ENCODE assay signal across 23 mouse cellular contexts in genomic region chr6:91265616-91266015, GRCm38 (mm10). TPM values are rescaled to one million over a fixed set of nuclear protein-coding genes. Genes with fewer than 3 reads are reported as not detected.
DNase-seq lines count a peak whose midpoint lies in the region; ATAC-seq lines count a peak whose summit lies in the region.
"Had no signal": no experiment of that assay in that cellular context is flagged by ENCODE, and none has a peak within 500 bp of the region (broad histone marks: within the 10 kb centered on the region; RNA-seq: fewer than 3 reads in every experiment).

No protein-coding gene starts in this region.

- H3K9ac ChIP-seq in forebrain, embryonic 11.5 days (ENCODE audit: low read length) = no peak overlapping the region
- no peak overlapping the region for H3K9ac ChIP-seq in hindbrain, embryonic 11.5 days (ENCODE audit: low read depth, low read length)
- H3K9ac ChIP-seq: heart, embryonic 13.5 days; intestine, embryonic 15.5 days; liver, postnatal 0 days had no signal

- intact Hi-C loops in left cerebral cortex, postnatal 4 days (cut with DNase I) = no loop called here

- 0 out of 2 replicates have a peak, but pooled peaks cover 3% of the 10 kb centered on the region for H3K36me3 ChIP-seq in forebrain, embryonic 10.5 days (replicated peaks)
- no peaks in the 10 kb centered on the region for H3K36me3 ChIP-seq in forebrain, embryonic 11.5 days (ENCODE audit: control insufficient read depth, insufficient read depth, low read length)
- no peaks in the 10 kb centered on the region for H3K36me3 ChIP-seq in hindbrain, embryonic 10.5 days
- no peaks in the 10 kb centered on the region for H3K36me3 ChIP-seq in hindbrain, embryonic 11.5 days (ENCODE audit: control insufficient read depth, insufficient read depth, low read length)
- H3K36me3 ChIP-seq: intestine, embryonic 15.5 days had no signal

- no peak overlapping the region for H3K4me3 ChIP-seq in forebrain, embryonic 10.5 days
- no peak overlapping the region for H3K4me3 ChIP-seq in forebrain, embryonic 11.5 days (ENCODE audit: low read depth, low read length)
- H3K4me3 ChIP-seq in hindbrain, embryonic 10.5 days = no peak overlapping the region
- H3K4me3 ChIP-seq in hindbrain, embryonic 11.5 days (ENCODE audit: low read depth, low read length) = no peak overlapping the region
- H3K4me3 ChIP-seq: heart, embryonic 13.5 days; intestine, embryonic 15.5 days; left cerebral cortex, adult 2 months; limb, embryonic 10.5 days had no signal

- H3K4me1 ChIP-seq in forebrain, embryonic 10.5 days = peaks cover 27% of the 10 kb centered on the region
- peaks cover 7% of the 10 kb centered on the region; the same call in 1 of the 2 replicates for H3K4me1 ChIP-seq in forebrain, embryonic 11.5 days (replicated peaks; ENCODE audit: control insufficient read depth, insufficient read depth, low read length)
- peaks cover 24% of the 10 kb centered on the region for H3K4me1 ChIP-seq in hindbrain, embryonic 10.5 days (replicated peaks)
- 0 out of 2 replicates have a peak, but pooled peaks cover 3% of the 10 kb centered on the region for H3K4me1 ChIP-seq in hindbrain, embryonic 11.5 days (replicated peaks; ENCODE audit: control insufficient read depth, insufficient read depth, low read length)
- H3K4me1 ChIP-seq: heart, embryonic 13.5 days had no signal

- H3K27ac ChIP-seq in forebrain, embryonic 10.5 days = peak overlapping the region; percentile 61; the same call in 1 of the 2 replicates
- H3K27ac ChIP-seq in forebrain, embryonic 11.5 days (ENCODE audit: low read depth, low read length) = no peak overlapping the region
- H3K27ac ChIP-seq in hindbrain, embryonic 10.5 days = peak overlapping the region; percentile 31; the same call in 1 of the 2 replicates
- H3K27ac ChIP-seq in hindbrain, embryonic 11.5 days (ENCODE audit: low read depth, low read length) = no peak overlapping the region
- H3K27ac ChIP-seq: heart, embryonic 13.5 days; intestine, embryonic 15.5 days; left cerebral cortex, adult 2 months had no signal

- no peaks in the 10 kb centered on the region for H3K27me3 ChIP-seq in forebrain, embryonic 10.5 days (ENCODE audit: poor library complexity, severe bottlenecking)
- H3K27me3 ChIP-seq in forebrain, embryonic 11.5 days (ENCODE audit: control insufficient read depth, insufficient read depth, low read length) = no peaks in the 10 kb centered on the region
- no peaks in the 10 kb centered on the region for H3K27me3 ChIP-seq in hindbrain, embryonic 10.5 days (ENCODE audit: insufficient read depth, poor library complexity, severe bottlenecking)
- H3K27me3 ChIP-seq in hindbrain, embryonic 11.5 days (ENCODE audit: control insufficient read depth, insufficient read depth, low read length) = no peaks in the 10 kb centered on the region
- H3K27me3 ChIP-seq: intestine, embryonic 15.5 days had no signal

- H3K4me2 ChIP-seq in forebrain, embryonic 11.5 days (ENCODE audit: low read depth, low read length, severe bottlenecking) = no peak overlapping the region
- no peak overlapping the region for H3K4me2 ChIP-seq in hindbrain, embryonic 11.5 days (replicated peaks; ENCODE audit: low read depth, low read length)
- H3K4me2 ChIP-seq: heart, embryonic 13.5 days; intestine, embryonic 15.5 days had no signal

- no peak for ATAC-seq in forebrain, embryonic 11.5 days (replicated peaks; ENCODE audit: low FRiP score)
- ATAC-seq in hindbrain, embryonic 11.5 days (ENCODE audit: low FRiP score) = no peak
- ATAC-seq: intestine, embryonic 15.5 days; liver, postnatal 0 days had no signal

- no peak for DNase-seq in forebrain, embryonic 10.5 days (ENCODE audit: extremely low spot score, low spot score)
- no peak for DNase-seq in forebrain, embryonic 11.5 days (ENCODE audit: low spot score)
- DNase-seq in hindbrain, embryonic 10.5 days (ENCODE audit: low spot score) = no peak
- no peak for DNase-seq in hindbrain, embryonic 11.5 days (ENCODE audit: low spot score)
- DNase-seq in A20 (ENCODE audit: low read depth, low spot score) = peak; percentile 63
- DNase-seq in thymus, postnatal 14 days = peak; percentile 70
- DNase-seq in embryo, embryonic 9.5 days (ENCODE audit: extremely low spot score) = no peak
- no peak for DNase-seq in left cerebral cortex, postnatal 4 days
- DNase-seq: adrenal gland, postnatal 25 days; cerebellum, adult 11 months; cerebellum, postnatal 14 days; heart, postnatal 4 days; kidney, adult 9 months; kidney, postnatal 36 days; layer of hippocampus, adult 9-11 months; liver, postnatal 0 days; lung, postnatal 10 days; right cerebral cortex, adult 18-20 months had no signal

- 83% methylated on average over 12 of the region's 12 CpGs for WGBS in forebrain, embryonic 10.5 days
- 77% methylated on average over 12 of the region's 12 CpGs for WGBS in forebrain, embryonic 11.5 days
- 89% methylated on average over 12 of the region's 12 CpGs for WGBS in hindbrain, embryonic 10.5 days
- 84% methylated on average over 12 of the region's 12 CpGs for WGBS in hindbrain, embryonic 11.5 days

- H3K9me3 ChIP-seq in forebrain, embryonic 10.5 days = no peaks in the 10 kb centered on the region
- H3K9me3 ChIP-seq in forebrain, embryonic 11.5 days (ENCODE audit: control insufficient read depth, low read length) = no peaks in the 10 kb centered on the region
- no peaks in the 10 kb centered on the region for H3K9me3 ChIP-seq in hindbrain, embryonic 10.5 days
- H3K9me3 ChIP-seq in hindbrain, embryonic 11.5 days (ENCODE audit: control insufficient read depth, low read length) = no peaks in the 10 kb centered on the region
- H3K9me3 ChIP-seq: heart, embryonic 13.5 days; intestine, embryonic 15.5 days; limb, embryonic 10.5 days had no signal

RNA-seq across cellular contexts. Expression of gene Fbln2, which starts 53.4 kb away (rescaled TPM):
- polyA plus RNA-seq in forebrain, embryonic 10.5 days (2016; fragmentation: Nextera tagmentation; extraction: Ambion mirVana) = 30.5 and 35.4 TPM in 2 replicates
- 38.9 and 42.4 TPM in 2 replicates for polyA plus RNA-seq in forebrain, embryonic 11.5 days (2014; fragmentation: Nextera tagmentation; extraction: Ambion mirVana)
- 28.5 and 32.2 TPM in 2 replicates for polyA plus RNA-seq in hindbrain, embryonic 10.5 days (2016; fragmentation: Nextera tagmentation; extraction: Ambion mirVana)
- polyA plus RNA-seq in hindbrain, embryonic 11.5 days (2014; fragmentation: Nextera tagmentation; extraction: Ambion mirVana) = 30.7 and 36.5 TPM in 2 replicates
- 10 to 100 TPM; 15.3 to 17.5 TPM for total RNA-seq in left cerebral cortex, postnatal 4 days (2021)
- total RNA-seq: megakaryocyte progenitor cell, adult 5-6 weeks had no signal

Comparison
In these comparisons a context has a peak if more than half of its experiments do, and no peak if none do; other contexts are left out.
1. H3K27ac ChIP-seq: peak in forebrain, embryonic 10.5 days (single experiment) and hindbrain, embryonic 10.5 days (single experiment); none in forebrain, embryonic 11.5 days (single experiment) and hindbrain, embryonic 11.5 days (single experiment).
2. DNase-seq: peak in A20 (single experiment) and thymus, postnatal 14 days (single experiment); none in forebrain, embryonic 10.5 days (single experiment), forebrain, embryonic 11.5 days (single experiment), hindbrain, embryonic 10.5 days (single experiment), hindbrain, embryonic 11.5 days (single experiment), embryo, embryonic 9.5 days (single experiment) and left cerebral cortex, postnatal 4 days (single experiment).